Mouse (Mus musculus) CD4-positive, CD25-positive, alpha-beta regulatory T cell, adult 4 months (primary cell): ENCODE measurements around the gene Cdc26. TPM values are rescaled to one million over a fixed set of nuclear protein-coding genes. Genes with fewer than 3 reads are reported as not detected.

Experiments
- ATAC-seq: one replicate; pipeline ENCODE4 v1.8.0; 2017
- polyA plus RNA-seq, 2 experiments: library from polyadenylated mRNA; unstranded; fragments of 100-300 nt; shearing (Covaris generic); gene quantifications; one replicate each; pipeline ENCODE4 v1.2.1; 2017

Gene Cdc26
- polyA plus RNA-seq, 2 experiments from 2014 or later = 72.0 to 90.4 TPM

DNA sequence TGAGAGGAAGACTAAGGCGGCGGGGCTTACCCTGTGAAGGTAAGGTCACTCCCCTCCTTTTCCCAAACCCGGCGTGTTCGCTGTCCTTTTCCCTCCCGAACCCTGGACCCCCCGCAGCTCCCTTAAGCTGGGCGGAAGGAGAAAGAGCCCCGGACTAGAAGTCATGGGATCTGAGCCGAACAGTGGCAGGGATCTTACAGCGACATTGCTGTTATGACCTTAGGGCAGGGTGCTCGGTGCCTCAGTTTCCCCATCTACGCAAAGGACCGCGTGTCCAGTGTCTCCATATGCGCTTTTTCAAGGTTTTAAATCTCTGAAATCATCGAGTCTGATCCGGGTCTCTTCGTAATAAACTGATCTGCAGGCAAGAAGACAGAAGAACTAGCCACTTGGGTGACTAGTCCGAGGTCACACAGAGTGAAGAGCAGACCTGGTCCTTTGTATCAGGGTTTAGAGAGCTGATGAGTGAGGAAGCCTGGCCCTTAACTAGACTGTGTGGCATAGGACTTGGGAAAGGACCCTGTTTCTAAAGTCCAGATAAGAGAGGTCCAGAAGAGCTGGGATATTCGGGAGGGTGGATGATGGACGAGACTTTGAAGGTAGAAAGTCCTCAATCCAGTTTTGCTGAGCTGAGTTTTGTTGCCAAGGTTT lies 47.5 kb downstream of the Cdc26 start:
- peak; percentile 6 for ATAC-seq

DNA sequence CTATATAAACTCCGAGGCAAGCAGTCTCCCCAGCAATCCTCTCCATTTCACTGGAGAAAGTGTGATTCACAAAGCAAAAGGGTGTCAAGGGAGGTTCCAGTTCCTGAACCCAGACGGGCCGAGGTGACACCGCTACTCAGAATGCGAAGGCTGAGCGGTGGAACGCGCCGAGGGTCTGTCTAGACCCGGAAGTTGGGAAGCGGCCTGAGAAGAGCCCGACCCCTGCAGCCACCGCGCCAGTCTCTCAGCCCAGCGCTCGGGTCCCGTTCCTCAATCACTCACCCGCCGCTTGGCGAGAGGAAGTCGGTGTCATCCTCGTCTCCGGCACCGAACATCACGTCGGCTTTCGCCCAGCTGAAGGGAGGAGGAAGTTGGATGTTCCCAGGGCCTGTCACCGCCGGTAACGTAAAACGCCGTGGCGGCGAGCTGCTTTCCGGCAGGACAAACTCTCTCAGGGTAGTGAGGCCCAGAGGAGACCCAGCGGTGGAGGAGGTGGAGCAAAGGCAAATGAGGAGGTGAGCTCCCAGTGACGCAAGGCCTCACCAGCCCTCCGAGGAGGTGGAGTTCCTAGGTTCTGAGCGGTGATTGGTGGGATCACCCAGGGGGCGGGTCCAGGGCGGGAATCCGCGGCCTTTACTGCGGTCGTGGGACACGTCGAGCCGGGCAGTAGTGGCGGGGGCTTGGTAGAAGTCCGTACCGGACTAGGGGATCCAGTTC lies 48.2 kb downstream of the Cdc26 start, which contains the start of the genes Fkbp15 and Slc31a1:
Gene Fkbp15 (minus strand): TSS at position 461 of the 717 bp plus-strand sequence.
Gene Slc31a1 (plus strand): TSS at position 640 of the 717 bp plus-strand sequence.
- peak; percentile 99 for ATAC-seq

DNA sequence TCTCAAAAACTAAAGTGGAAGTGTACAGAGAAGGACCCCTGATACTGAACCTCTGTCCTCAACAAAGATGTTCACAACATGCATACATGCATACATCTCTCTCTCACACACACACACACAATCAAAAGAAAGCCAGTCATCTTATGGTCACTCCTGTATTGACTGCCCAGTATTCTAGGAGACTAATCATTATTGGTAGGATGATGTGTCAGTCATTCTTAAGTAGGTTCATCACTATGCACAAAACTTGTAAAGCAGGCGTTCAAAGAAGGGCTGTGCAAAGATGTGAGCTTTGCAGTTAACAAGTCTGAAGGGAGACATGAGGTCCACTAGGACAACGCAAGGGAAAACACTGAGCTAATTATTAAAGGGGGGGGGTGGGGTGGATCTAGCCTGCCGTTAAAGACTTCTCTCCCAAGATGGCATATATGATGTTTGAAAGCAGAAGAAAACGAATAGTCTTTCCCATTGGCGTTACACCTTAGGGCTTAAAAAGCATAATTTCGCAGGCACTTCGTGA lies 49.1 kb downstream of the Cdc26 start:
- ATAC-seq = no peak

DNA sequence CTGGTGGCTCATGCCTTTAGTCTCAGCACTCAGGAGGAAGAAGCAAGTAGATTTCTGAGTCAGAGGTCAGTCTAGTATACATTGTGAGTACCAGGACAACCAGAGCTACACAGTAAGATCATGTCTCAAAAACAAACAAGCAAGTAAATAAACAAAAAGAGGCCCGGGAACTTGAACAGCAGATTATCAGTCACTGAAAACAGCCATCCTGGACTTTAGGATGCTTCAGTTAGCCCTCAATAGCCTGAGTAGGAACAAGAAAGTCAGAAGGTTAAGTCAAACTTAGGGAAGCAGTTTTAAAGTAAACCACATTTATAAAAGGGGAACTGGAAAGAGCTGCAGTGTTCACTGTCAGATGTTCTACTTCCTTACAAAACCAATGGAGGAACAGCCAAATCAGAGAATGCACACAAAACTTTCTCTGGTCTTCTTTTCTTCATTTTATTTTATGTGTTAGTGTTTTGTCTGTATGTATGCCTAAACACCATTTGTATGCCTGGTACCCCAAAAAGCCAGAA lies 50.8 kb downstream of the Cdc26 start:
- ATAC-seq = no peak

DNA sequence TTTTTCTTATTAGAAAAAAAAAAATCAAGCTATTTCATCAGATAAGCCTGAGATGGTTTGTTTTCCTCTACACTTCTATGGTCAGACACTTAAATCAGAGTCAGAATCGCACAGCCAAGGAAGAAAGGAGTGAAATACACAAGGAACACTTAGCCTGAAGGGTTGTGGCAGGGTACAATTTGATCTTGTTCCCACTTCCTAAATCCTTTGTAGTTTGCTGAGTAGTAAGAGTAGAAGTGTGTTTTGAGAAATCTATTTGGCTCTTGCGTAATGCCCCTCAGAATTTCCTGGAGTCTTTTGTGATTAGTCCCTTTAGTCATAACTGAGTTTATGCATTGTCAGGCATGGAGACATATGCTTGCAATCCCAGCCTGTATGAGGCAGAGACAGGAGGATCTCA lies 59.1 kb downstream of the Cdc26 start:
- ATAC-seq = no peak

DNA sequence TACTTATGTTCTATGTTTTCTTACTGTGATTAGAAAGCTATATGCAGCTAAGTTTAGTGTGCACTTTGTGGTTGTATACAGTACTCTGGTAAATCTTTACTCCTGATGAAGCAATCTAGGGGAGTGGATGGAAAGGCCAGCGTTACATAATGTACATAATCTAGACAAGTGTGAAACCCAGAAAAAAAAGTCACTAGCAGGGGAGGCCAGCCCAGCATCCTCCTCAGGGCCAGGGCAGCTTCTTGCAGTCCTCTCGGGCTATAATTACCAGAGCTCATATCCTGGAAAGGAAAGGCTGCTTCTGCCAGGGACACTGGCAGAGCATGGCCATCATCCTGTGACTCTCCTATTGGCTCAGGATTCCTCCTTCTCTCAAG lies 60.1 kb downstream of the Cdc26 start:
- ATAC-seq = no peak

DNA sequence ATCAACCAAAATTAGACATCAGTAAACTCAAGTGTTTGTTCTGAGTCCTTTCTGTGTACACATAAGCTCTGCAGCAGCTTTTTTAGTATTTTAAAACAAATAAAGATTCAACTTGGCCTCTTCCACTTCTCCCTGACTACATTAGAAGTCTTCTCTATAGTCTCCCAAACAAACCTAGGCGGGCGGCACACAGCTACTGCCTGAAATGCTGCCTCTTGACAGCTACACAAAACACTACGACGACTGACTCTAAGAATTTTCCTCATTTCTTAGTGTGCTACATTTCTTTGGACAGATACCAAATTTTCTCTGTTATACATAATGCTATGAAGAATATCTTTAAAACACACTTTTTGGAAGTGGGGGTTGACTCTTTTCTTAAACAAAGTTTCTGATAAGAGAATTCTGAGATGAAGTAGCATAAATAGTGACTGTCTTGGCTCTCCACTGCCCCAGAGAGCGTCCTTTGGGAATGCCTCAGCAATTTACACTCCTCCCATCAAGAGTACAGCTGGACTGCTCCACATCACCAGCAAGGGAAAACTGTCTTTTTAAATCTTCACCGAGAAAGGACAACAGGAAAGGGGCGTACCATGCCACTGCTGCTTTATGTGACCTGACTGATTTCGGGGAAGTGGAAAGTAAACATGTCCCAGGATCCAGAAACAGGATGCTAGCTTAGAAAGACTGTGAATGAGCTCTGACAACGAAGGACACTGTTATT lies 60.7 kb downstream of the Cdc26 start:
- ATAC-seq = no peak

DNA sequence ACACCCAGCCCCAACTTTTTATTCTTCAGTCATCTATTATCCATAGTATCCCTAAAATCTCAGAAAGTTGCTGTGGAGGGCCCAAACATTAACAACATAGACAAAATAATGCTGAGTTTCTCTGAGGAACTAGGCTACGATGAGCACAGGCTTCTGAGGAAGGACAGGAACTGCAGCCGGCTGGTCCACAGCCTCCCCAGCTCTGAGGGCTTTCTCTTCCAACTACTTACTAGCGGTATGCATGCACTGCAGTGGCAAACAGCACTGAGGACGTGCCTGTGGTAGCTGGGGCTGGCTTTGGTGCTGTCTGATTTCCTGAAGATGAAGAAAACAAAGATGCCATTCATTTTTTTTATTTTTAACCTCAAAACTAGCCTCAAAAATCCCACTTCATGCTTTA lies 62.6 kb downstream of the Cdc26 start:
- ATAC-seq = no peak

DNA sequence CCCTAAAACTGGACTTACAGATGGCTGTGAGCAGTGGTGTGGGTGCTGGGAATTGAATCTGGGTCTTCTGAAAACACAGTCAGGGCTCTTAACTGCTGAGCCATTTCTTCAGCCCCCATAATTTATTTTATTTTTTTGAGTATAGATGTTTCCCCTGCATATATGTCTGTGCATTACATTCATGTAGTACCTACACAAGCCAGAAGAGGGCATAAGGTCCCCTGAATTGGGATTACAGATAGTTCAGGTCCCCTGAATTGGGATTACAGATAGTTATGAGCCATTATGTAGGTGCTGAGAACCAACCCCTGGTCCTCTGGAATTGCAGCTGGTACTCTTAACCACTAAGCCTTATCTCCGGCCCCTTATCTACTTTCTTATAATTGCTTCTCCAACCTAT lies 64.4 kb downstream of the Cdc26 start:
- peak; percentile 54 for ATAC-seq

DNA sequence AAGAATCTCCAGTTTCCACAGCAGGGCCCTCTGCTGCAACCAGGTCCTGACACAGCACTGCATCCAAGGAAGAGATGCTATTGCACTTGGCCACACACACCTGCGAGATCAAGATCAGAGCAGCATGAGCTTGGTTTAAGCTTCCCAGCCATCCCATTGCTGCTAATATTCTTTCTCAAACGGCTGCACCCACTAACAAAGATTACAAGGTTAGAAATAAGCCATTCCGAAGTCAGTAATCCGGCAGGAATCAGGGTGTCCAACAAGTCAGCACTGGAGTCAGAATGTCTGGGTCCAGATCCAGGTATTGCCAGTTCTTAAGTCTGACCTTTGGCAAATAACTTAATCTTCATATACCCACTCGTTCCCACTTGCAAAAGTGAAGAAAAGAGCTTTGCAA lies 69.9 kb downstream of the Cdc26 start:
- no peak for ATAC-seq

Other genes starting within 250 kb of the Cdc26 start
- under 1 TPM in 1 of 2 experiments, not detected in 1; 0.58 TPM for gene Zfp37, start 177.6 kb downstream of the Cdc26 start, polyA plus RNA-seq
- gene Slc31a2, start 146.1 kb downstream of the Cdc26 start, polyA plus RNA-seq = 10 to 100 TPM; 11.1 to 16.4 TPM
- gene Fkbp15, start 48.1 kb downstream of the Cdc26 start, polyA plus RNA-seq = 10 to 100 TPM; 41.5 to 49.5 TPM
- gene Slc31a1, start 47.9 kb downstream of the Cdc26 start, polyA plus RNA-seq = 10 to 100 TPM in 1 of 2 experiments, 1 to 10 TPM in 1; 7.3 to 11.7 TPM
- 10 to 100 TPM; 20.3 to 28.5 TPM for gene Prpf4, start 155 bp upstream of the Cdc26 start, polyA plus RNA-seq
- under 1 TPM in 1 of 2 experiments, not detected in 1; 0.52 TPM for gene Rnf183, start 26.6 kb upstream of the Cdc26 start, polyA plus RNA-seq
- under 1 TPM; 0.56 to 0.82 TPM for gene Wdr31, start 62.3 kb upstream of the Cdc26 start, polyA plus RNA-seq
- 1 to 10 TPM in 1 of 2 experiments, under 1 TPM in 1; 0.73 to 1.5 TPM for gene Bspry, start 71.4 kb upstream of the Cdc26 start, polyA plus RNA-seq
- 1 to 10 TPM in 1 of 2 experiments, under 1 TPM in 1; 0.81 to 1.3 TPM for gene Hdhd3, start 94.8 kb upstream of the Cdc26 start, polyA plus RNA-seq
- gene Alad, start 111.3 kb upstream of the Cdc26 start, polyA plus RNA-seq = 10 to 100 TPM; 57.8 to 78.7 TPM
- 10 to 100 TPM; 27.5 to 27.7 TPM for gene Pole3, start 116.4 kb upstream of the Cdc26 start, polyA plus RNA-seq
- gene 4933430I17Rik, start 116.7 kb upstream of the Cdc26 start, polyA plus RNA-seq = not detected
- gene Rgs3, start 151.2 kb upstream of the Cdc26 start, polyA plus RNA-seq = 10 to 100 TPM; 50.0 to 66.9 TPM